Mouse (Mus musculus) small intestine, adult 2 months (tissue): ENCODE measurements around the gene Kctd11.

ENCODE experiments used
- CTCF ChIP-seq: fragments of 200-500 bp; IDR thresholded peaks from 2 replicates; pipeline ENCODE4 v1.5.1; 2012; ENCODE audit warnings: low read depth, mild to moderate bottlenecking, control low read depth, inconsistent platforms, low read length, moderate library complexity, mixed read lengths; ENCODE audit not compliant: insufficient replicate concordance, insufficient read length; ENCODE audit errors: extremely low read depth
- POLR2A ChIP-seq: fragments of 200-500 bp; IDR thresholded peaks from 2 replicates; pipeline ENCODE4 v1.6.1; 2012; ENCODE audit warnings: low read depth, mild to moderate bottlenecking, control low read depth, inconsistent platforms, low read length, moderate library complexity

GRCm38 (mm10) chr11:69917379-69917948 lies 36.3 kb upstream of the Kctd11 start:
- no peak for TF ChIP-seq CTCF
- no peak for TF ChIP-seq POLR2A
